Mouse (Mus musculus): ENCODE data around the gene Myt1l.

- TF ChIP-seq POLR2A (IDR thresholded peaks at IDR 0.05; ENCODE audit: extremely low read depth, insufficient read depth, low read length) (no peak), CTCF (IDR thresholded peaks at IDR 0.05; ENCODE audit: low read depth, low read length) (no peak)
Observed at GRCm38 (mm10) chr12:29695194-29695593, 167.0 kb downstream of the Myt1l start.

All from liver, adult 2 months (tissue).